Mouse (Mus musculus) embryonic fibroblast, embryonic 13.5 days (primary cell): ENCODE data around the gene Ep300.

Experiments used
- CTCF ChIP-seq: IDR thresholded peaks from 2 replicates; pipeline ENCODE4 v1.5.1; 2011; ENCODE audit warnings: mild to moderate bottlenecking, control low read depth, low read length, moderate library complexity, borderline replicate concordance; ENCODE audit not compliant: insufficient read depth
- POLR2A ChIP-seq: IDR thresholded peaks from 2 replicates; pipeline ENCODE4 v1.6.1; 2011; ENCODE audit warnings: low read depth, mild to moderate bottlenecking, control low read depth, low read length, moderate library complexity

DNA sequence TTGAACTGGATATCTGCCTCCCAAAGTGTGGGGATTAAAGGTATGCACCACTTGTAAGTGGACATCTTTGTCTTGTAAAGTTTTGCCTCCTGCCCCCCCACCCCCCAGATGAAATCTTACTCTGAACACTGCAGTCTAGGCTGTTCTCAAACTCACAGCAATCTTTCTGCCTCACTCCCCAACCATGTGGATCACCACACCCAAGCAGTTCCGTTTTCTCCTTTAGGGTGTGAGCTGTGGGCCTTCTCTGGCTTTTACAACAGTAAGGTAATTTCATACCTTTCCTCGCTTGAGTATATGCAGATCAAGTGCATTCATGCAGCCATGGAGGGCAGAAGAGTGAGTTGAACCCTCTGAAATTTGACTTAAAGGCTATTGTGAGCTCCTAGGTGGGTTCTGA lies 115.0 kb downstream of the Ep300 start:
- TF ChIP-seq CTCF (no peak), POLR2A (no peak)
